Mouse (Mus musculus) heart, embryonic 14.5 days (tissue): ENCODE measurements at regions not wholly inside any gene's neighbourhood (a gene's known extent, or its start where the extent isn't known, plus 50 kb on each side); places are given as distances from the start of the nearest gene placed in this dataset.
"Not testable (repeated sequence)": the region's sequence is repeated elsewhere in the genome, so short reads cannot be mapped to it uniquely, and the experiment has no call there.

Experiments
- ATAC-seq: fragments of 200-750 bp; cut with Nextera tagmentation; 2 replicates; pipeline ENCODE4 v1.8.0; 2017; ENCODE audit warnings: low read depth, moderate TSS enrichment; ENCODE audit not compliant: insufficient number of reproducible peaks, insufficient read depth, low FRiP score
- H3K27ac ChIP-seq, 2 experiments: fragments of 200-500 bp in 1 of 2; fragments of 300-500 bp in 1 of 2; sonication (generic) in 1 of 2; replicated peaks in 1 of 2; 2 replicates each; pipeline ENCODE4 v1.5.1; 2012 to 2014; ENCODE audit warnings: low read depth in 2 of 2, low read length in 2 of 2, control low read depth in 1 of 2, mild to moderate bottlenecking in 1 of 2, mixed read lengths in 1 of 2; ENCODE audit not compliant: control insufficient read depth in 1 of 2, insufficient read depth in 1 of 2
- H3K27me3 ChIP-seq: fragments of 300-500 bp; sonication (generic); 2 replicates; pipeline ENCODE4 v1.6.1; 2014; ENCODE audit warnings: mild to moderate bottlenecking, low read length, control low read depth; ENCODE audit not compliant: control insufficient read depth, insufficient read depth
- H3K36me3 ChIP-seq: fragments of 300-500 bp; sonication (generic); 2 replicates; pipeline ENCODE4 v1.6.1; 2014; ENCODE audit warnings: mild to moderate bottlenecking, control low read depth, low read length, mixed read lengths; ENCODE audit not compliant: control insufficient read depth, insufficient read depth
- H3K4me1 ChIP-seq, 2 experiments: fragments of 200-500 bp in 1 of 2; fragments of 300-500 bp in 1 of 2; sonication (generic) in 1 of 2; 2 replicates each; pipeline ENCODE4 v1.6.1; 2012 to 2014; ENCODE audit warnings: low read length in 2 of 2, control low read depth in 1 of 2, mixed read lengths in 1 of 2; ENCODE audit not compliant: control insufficient read depth in 2 of 2, insufficient read depth in 2 of 2
- H3K4me2 ChIP-seq: fragments of 300-500 bp; sonication (generic); 2 replicates; pipeline ENCODE4 v1.6.1; 2014; ENCODE audit warnings: mild to moderate bottlenecking, low read length
- H3K4me3 ChIP-seq, 2 experiments: fragments of 200-500 bp in 1 of 2; fragments of 300-500 bp in 1 of 2; sonication (generic) in 1 of 2; 2 replicates each; pipeline ENCODE4 v1.5.1; 2012 to 2014; ENCODE audit warnings: low read length in 2 of 2, mild to moderate bottlenecking in 2 of 2, control low read depth in 1 of 2, low read depth in 1 of 2, moderate library complexity in 1 of 2; ENCODE audit not compliant: control insufficient read depth in 1 of 2, insufficient read depth in 1 of 2
- H3K9ac ChIP-seq: fragments of 300-500 bp; sonication (generic); 2 replicates; pipeline ENCODE4 v1.6.1; 2014; ENCODE audit warnings: mild to moderate bottlenecking, low read length
- H3K9me3 ChIP-seq: fragments of 300-500 bp; sonication (generic); 2 replicates; pipeline ENCODE4 v1.6.1; 2016; ENCODE audit warnings: low read length, control low read depth; ENCODE audit not compliant: control insufficient read depth
- WGBS: fragments of 180-500 bp; shearing (Covaris S2); extraction: QIAGEN DNeasy Blood & Tissue Kit; methylation state at CpG from one replicate; pipeline ENCODE4 v1.1.7; 2014; 5-methylcytosine and 5-hydroxymethylcytosine counted together

GRCm38 (mm10) chr8:8966658-8967048 lies 276.3 kb upstream of the Arglu1 start:
- H3K4me1 ChIP-seq: peaks cover 3 to 11% of the 10 kb centered on the region in 2 experiments
- H3K9me3 ChIP-seq: no peaks in the 10 kb centered on the region
- 100% methylated on average over 1 of the region's 1 CpGs for WGBS
- ATAC-seq: no peak
- H3K4me2 ChIP-seq: no peak overlapping the region
- H3K36me3 ChIP-seq: no peaks in the 10 kb centered on the region
- H3K9ac ChIP-seq: no peak overlapping the region
- no peaks in the 10 kb centered on the region for H3K27me3 ChIP-seq
- H3K4me3 ChIP-seq: no peak overlapping the region
- no peak overlapping the region for H3K27ac ChIP-seq

- Histone ChIP-seq H3K36me3 (no peaks in the 10 kb centered on the region), H3K4me3 (no peak overlapping the region), H3K4me2 (no peak overlapping the region), H3K27ac (no peak overlapping the region), H3K27me3 (no peaks in the 10 kb centered on the region), H3K9ac (no peak overlapping the region), H3K9me3 (no peaks in the 10 kb centered on the region), H3K4me1 (peaks cover 3 to 11% of the 10 kb centered on the region in 2 experiments)
- 37% methylated on average over 10 of the region's 10 CpGs for WGBS
- ATAC-seq: no peak
Observed at GRCm38 (mm10) chr8:8965983-8966657, 275.8 kb upstream of the Arglu1 start.

GRCm38 (mm10) chr8:8960221-8960620 lies 269.9 kb upstream of the Arglu1 start:
- Histone ChIP-seq H3K4me2 (no peak overlapping the region), H3K36me3 (no peaks in the 10 kb centered on the region), H3K4me1 (no peaks in the 10 kb centered on the region), H3K4me3 (no peak overlapping the region), H3K27me3 (no peaks in the 10 kb centered on the region), H3K9me3 (no peaks in the 10 kb centered on the region), H3K27ac (no peak overlapping the region), H3K9ac (no peak overlapping the region)
- no peak for ATAC-seq
- 71% methylated on average over 3 of the region's 3 CpGs for WGBS

- Histone ChIP-seq H3K4me2 (no peak overlapping the region), H3K36me3 (no peaks in the 10 kb centered on the region), H3K4me1 (no peaks in the 10 kb centered on the region), H3K9me3 (no peaks in the 10 kb centered on the region), H3K4me3 (no peak overlapping the region), H3K9ac (no peak overlapping the region), H3K27ac (peak overlapping the region in 1 of 2 experiments; percentile 2; a peak in 1 of 4 replicates), H3K27me3 (no peaks in the 10 kb centered on the region)
- no peak for ATAC-seq
- WGBS: 27% methylated on average over 1 of the region's 1 CpGs
Observed at GRCm38 (mm10) chr8:8959787-8960093, 269.4 kb upstream of the Arglu1 start.

GRCm38 (mm10) chr8:8959021-8959786 lies 268.9 kb upstream of the Arglu1 start:
- no peaks in the 10 kb centered on the region for H3K9me3 ChIP-seq
- no peaks in the 10 kb centered on the region for H3K27me3 ChIP-seq
- no peak overlapping the region for H3K4me2 ChIP-seq
- ATAC-seq: no peak
- H3K4me3 ChIP-seq: no peak overlapping the region
- peak overlapping the region; percentile 2 to 47; a peak in 2 of 4 replicates for H3K27ac ChIP-seq
- no peaks in the 10 kb centered on the region for H3K4me1 ChIP-seq
- no peaks in the 10 kb centered on the region for H3K36me3 ChIP-seq
- WGBS: 56% methylated on average over 8 of the region's 8 CpGs
- no peak overlapping the region for H3K9ac ChIP-seq

- not testable (repeated sequence) for H3K4me2 ChIP-seq, H3K9me3 ChIP-seq, H3K4me1 ChIP-seq, H3K27ac ChIP-seq, H3K9ac ChIP-seq, H3K36me3 ChIP-seq, H3K27me3 ChIP-seq, H3K4me3 ChIP-seq, ATAC-seq
- 75% methylated on average over 8 of the region's 8 CpGs for WGBS
Observed at GRCm38 (mm10) chr8:8958140-8958539, 267.8 kb upstream of the Arglu1 start.

- Histone ChIP-seq H3K4me1 (peaks cover 3 to 14% of the 10 kb centered on the region in 2 experiments; a peak in 3 of 4 replicates), H3K4me2 (no peak overlapping the region), H3K27ac (no peak overlapping the region), H3K36me3 (no peaks in the 10 kb centered on the region), H3K9me3 (no peaks in the 10 kb centered on the region), H3K9ac (no peak overlapping the region), H3K27me3 (no peaks in the 10 kb centered on the region), H3K4me3 (no peak overlapping the region)
- ATAC-seq: no peak
- 28% methylated on average over 4 of the region's 4 CpGs for whole genome bisulfite sequencing
Observed at GRCm38 (mm10) chr8:8952212-8952611, 261.9 kb upstream of the Arglu1 start.
